Mouse (Mus musculus): ENCODE data around the gene Adgrl3.

DNA sequence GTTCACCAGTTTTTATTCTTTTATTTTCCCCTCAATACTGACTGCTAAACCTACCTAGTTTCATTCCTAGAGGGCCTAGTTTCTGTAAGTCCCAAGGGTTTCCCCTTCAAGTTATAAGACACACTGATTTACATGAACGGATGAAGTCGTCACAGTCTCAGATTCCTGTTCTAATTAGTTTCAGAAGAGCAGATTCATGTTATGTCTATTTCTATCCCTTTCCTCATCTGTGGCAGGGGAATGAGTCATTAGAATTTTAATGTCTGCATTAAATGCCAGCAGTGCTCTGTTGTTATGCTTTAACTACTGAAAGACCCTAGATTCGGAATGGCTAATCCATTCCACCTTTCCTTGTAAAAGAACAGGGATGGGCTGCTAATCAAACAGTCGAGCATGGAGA is 823.9 kb downstream of the Adgrl3 start:
- no peak for TF ChIP-seq CTCF (IDR thresholded peaks at IDR 0.05; ENCODE audit: extremely low read depth, insufficient read length, insufficient replicate concordance, low read depth, low read length)
- no peak for TF ChIP-seq POLR2A (IDR thresholded peaks at IDR 0.05; ENCODE audit: low read depth, low read length)

Data from small intestine, adult 2 months (tissue).